Mouse (Mus musculus) thymus, postnatal 10 days (tissue): Measurements from ENCODE around the gene Sned1.
"Not testable (repeated sequence)": the region's sequence is repeated elsewhere in the genome, so short reads cannot be mapped to it uniquely, and the experiment has no call there.

Experiments used
- DNase-seq, 2 experiments: peaks; one replicate each; pipeline ENCODE4 v3.0.0; 2021; ENCODE audit warnings: low spot score in 2 of 2

Sned1 gene

DNA sequence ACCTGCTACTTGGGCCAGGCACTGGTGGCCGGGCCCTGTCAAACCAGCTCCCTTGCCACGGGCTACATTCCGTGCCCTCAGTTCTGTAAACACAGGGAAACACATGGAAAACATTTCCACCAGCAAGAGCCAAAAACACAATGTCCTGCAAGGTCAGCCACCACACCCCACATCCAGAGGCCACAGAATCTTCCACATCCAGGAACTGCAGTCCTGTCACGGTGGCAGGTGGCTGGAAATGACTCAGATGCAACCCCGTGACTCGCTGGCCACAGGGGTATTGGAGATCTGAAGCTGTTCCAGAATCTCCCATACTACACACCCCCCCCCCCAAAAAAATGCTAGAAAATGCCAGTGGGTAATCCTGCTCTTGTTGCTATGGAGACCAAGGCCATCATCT is 6.4 kb upstream of the Sned1 start:
- no peak for DNase-seq

DNA sequence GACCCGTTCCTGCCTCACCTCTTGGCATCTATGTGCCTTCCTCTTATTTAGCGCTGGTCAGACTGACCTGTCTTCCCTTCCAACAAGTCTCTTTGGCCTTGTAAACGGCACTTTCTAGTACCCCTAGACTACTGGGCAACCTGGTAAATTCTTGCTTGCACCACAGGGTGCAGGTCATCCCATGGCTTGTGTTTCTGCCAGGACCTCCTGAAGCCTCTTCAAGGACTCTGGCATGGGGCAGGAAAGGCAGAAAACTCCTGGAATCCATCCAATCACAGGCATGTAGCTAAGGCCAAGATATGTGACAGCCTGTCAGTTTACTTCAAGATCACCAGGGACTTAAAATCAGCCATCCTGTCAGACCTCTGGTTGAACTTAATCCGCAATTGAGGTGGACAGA is 6.0 kb upstream of the Sned1 start:
- no peak for DNase-seq

DNA sequence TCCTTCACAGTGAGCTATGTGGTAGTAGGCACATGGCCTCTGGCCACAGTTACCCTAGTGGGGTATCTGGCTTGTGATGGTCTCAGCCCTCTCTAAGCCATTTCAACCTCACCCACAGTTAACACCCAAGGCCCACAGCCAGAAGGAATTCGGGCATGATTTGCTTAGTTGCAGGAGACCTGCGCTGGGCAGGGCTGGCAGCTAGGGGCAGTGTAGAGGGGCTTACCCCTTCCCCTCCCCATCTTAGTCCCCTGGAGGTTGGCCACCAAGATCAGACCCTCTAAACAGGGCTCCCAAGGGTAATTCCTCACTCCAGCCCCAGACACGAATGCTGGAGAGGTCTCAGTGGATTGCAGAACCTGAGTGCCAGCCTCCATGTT is 894 bp downstream of the Sned1 start:
- DNase-seq = no peak

DNA sequence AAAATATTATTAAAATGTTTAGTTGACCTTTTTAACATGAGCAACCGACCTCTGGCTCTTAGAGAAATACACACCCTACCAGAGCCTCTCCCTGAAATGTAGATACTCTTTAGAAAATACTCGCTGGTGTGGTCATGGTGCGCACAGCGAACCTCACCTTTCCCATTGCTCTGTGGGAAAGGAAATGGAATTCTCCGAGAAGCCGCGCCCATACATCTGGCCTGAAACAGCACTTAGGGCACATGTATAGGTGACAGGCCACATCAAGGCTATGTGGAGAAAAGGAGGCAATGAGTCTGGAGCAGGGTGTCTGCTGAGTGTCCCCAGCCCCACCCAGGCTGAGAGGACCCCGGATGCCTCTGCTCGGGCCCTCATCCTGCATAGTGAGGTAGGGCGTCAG is 2.0 kb downstream of the Sned1 start:
- DNase-seq = no peak

DNA sequence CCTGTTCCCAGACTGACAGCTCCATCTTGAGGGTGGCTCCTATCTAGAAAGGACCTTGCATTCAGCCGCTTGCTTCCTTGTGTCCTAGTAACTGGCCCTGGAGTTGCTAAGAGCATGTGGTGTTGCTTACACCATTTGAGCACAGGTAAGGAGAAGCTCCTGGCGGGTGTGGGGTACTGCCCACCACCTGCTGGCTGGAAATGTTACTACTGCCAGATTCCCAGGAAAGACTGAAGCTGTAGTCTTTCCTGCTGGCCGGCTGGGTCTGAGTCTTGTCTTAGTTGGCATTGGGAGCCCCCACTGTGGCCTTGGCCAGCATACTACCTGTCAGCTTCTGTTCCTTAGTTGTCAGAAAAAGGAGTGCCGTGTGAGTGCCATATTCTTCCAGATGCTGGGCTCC is 2.6 kb downstream of the Sned1 start:
- DNase-seq = no peak

DNA sequence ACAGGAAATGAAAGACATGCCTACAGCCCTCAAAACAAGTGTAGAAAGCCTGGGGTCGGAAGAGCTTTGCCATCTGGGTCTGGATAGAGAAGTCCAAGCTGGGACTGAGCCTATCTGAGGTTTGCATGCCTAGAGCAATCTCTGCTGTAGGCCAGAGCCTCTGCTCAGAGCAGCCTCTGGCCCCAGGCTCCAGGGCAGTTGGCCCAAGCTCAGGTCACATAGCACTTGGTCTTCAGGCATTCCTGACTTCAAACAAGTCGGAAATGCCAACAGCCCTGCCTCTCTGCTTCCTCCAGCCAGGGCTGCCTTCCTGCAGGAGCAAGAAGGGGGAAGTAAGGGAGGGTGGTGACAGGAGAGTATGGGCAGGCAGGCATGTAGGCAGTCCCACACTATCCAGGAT is 10.3 kb downstream of the Sned1 start:
- no peak for DNase-seq

DNA sequence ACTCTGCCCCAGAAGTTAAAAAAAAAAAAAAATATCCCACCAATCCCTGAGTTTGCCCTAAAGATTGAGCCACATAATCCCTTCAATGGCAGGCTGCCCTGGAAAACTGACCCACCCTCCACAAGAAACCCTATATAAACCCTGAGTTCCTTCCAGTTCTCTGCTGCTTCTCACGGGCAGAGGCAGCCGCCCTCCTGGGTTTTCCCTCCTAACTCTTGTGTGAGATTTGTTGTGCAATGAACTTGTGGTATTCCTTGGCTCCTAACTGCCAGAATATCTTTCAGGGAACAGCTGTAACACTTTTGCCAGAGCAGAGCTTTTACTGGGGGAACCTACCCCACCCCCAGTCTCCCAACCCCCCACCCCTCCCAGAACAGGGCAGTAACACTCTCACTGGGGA is 16.9 kb downstream of the Sned1 start:
- DNase-seq = no peak

DNA sequence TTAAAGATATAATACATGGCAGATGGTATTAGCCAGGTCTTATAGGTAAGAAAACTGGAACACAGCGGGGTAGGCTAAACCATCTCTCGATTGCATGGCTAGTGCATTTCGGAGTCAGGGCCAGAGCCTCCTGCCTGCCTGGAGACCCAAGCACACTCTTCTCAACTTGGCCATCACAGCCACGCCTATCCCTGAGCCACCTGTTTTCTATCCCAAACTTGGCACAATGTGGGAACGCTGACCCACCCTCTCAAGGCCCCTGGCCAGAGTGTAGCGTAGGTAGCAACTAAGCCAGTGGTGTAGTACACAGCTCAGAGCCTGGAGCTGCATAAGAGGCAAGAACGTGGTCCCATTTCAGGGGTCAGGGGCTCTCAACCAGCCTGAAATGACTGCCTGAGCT is 20.1 kb downstream of the Sned1 start:
- no peak for DNase-seq

DNA sequence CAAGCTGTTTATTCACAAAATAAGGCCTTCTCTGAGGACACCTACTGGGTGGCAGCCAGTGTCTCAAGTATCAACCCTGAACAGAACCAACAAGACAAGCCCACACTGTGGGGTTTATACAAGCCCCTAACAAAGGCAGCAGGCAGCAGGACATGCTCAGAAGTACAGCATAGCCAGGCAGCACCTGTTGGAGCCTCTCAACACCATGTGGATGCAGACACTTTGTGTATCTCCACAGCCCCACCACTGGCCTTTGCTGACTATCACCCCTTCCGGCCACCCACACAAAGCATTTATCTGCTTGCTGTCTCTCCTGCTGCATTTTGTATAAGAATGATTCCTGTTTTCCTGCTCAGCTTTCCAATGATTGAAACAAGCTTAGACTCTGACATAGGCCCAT is 21.9 kb downstream of the Sned1 start:
- no peak for DNase-seq

DNA sequence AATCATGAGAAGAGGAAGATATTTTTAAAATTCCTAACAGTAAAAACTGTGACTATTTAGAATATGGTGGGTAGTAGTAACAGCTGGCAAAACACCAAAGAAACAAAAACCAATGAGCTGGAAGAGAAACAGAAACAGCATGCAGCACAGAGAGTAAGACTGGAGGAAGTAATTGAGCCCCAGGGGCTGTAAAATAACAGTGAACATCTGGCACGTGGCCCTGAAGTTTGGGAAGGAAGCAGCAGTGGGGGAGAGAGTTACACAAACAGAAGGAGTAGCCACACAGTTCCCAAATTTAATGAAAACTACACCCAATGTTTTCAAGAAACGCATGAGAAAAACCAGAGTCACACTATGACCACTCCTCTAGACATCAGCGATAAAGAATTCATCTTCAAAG is 31.6 kb downstream of the Sned1 start:
- no peak for DNase-seq

DNA sequence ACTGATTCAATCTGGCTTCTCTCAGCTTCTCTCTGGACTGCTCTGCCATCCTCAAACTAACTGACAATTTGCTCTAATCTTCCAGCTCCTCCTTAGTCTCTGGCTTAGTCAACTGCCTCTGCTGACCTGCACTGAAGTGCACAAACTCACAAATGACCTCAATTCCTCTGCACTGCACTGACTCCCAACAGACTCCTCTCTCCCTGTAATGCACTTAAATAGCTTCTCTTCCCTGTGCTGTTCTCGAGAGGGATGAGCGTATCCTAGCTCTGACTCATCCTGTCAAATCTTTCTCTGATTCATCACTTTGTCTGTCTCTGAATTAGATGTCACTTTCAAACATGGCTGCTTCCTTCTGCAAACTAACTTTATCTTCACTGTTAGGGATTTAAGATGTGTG is 32.6 kb downstream of the Sned1 start:
- no peak for DNase-seq

DNA sequence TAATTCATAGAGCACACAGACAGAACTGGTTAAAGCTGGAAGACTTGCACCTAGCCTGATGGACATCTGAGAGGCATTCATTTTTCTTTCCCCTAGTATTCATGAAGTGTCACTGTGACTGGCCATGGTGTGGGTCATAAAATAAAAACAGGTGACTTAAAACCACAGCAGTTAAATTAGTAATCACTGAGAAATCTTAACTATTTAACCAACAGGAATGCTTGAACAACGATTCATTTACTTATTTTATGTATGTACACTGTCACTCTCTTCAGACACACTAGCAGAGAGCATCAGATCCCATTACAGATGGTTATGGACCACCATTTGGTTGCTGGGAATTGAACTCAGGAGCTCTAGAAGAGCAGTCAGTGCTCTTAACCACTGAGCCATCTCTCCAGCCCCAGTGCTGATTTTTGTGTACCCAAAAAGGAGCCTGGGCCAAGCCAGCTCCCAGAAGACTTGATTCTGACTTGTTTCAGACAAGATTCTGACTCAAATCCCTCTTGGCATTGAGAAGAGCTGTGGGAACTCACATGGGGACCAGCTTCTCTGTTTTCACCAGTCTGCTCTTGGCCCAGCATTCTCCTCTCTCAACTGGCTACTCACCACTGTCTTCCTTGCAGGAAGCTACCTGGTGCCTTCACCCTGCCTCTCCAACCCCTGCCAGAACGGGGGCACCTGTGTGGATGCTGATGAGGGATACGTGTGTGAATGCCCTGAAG is 35.0 kb downstream of the Sned1 start:
- DNase-seq = no peak

DNA sequence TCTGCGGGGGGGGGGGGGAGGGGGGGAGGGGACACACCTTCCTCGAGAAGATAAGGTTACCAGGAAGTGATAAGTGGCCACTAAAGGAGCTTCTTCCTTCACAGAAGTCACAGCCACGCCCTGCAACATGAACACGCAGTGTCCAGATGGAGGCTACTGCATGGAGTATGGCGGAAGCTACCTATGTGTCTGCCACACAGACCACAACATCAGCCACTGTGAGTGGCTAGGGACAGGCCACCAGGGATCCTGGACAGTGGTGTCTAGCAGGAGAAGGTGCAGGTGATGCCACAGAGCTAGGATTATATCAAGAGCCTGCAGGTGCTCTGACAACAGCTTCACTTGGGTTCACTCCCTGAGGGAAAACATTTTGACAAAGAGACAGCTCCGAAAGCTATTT is 36.1 kb downstream of the Sned1 start:
- DNase-seq = no peak

DNA sequence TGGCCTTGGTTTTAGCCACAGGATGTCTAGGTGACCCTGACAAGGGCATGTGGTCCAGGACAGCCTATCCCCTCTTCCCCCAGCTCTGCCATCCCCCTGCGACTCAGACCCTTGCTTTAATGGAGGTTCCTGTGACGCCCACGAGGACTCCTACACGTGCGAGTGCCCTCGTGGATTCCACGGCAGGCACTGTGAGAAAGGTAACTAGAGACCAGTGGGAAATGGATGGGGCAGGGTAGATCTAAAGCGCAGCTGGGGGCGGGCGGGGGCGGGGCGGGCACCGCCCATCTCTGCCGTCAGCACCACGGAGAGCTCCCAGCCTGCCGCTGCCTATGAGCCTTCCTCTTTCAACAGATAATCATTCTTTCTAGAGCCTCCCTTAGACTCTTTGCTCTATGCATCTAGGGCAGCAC is 36.8 kb downstream of the Sned1 start:
- peak in 1 of 2 experiments; percentile 70 for DNase-seq

DNA sequence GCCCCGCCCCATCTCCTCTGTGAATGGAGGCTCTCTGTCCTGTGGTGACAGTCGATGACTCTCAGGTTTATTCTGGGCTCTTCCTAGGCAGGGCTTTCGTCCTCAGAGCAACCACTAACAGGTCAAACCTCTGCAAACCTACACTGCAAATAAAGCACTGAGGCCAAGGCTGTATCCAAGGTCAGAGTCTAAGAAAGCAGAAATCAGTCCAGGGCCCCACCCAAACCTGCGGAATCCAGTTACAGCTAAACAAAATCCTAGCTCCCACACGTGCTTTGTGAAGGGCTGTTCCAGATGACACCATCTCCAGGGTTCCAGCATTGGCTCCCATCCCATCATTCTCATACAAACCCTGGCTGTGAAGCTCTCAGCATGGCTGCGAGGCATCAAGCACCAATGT is 39.9 kb downstream of the Sned1 start:
- DNase-seq = no peak

DNA sequence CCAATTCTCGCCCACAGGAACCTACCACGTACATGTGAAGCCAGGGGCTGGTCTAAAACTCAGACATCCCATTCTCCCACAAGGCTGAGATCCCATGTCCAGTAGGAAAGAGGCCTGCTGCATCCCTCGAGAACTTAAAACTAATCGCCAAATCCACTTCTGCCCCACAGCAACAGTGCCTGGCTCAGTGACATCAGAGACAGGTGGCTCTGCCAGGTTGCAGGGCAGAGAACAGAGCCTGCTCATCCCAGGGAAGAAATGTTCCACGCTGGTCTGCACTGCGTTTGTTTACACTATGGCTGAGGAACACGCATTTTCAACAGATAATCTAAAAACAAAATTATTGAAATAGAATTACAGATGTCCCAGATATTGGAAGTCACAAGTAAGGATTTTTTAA is 41.4 kb downstream of the Sned1 start:
- DNase-seq = no peak

DNA sequence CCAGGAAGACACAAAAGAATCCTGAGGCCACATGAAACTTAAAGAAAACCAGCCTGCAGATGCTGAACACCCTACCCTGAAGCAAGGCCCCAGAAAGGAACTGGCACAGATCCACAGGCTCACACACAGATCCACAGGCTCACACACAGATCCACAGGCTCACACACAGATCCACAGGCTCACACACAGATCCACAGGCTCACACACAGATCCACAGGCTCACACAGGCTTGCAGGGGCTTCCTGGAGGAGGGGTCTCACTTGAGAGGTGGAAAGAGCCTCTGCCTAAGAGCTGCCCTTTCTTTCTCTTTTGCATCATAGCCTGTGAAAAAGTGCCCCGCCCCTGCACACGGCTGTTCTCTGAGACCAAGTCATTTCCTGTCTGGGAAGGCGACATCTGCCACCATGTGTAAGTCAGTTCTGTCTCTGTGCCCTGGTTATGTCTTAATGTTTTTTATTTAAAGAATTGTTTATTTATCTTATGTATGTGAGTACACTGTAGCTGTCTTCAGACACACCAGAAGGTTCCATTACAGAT is 54.1 kb downstream of the Sned1 start:
- DNase-seq = no peak

DNA sequence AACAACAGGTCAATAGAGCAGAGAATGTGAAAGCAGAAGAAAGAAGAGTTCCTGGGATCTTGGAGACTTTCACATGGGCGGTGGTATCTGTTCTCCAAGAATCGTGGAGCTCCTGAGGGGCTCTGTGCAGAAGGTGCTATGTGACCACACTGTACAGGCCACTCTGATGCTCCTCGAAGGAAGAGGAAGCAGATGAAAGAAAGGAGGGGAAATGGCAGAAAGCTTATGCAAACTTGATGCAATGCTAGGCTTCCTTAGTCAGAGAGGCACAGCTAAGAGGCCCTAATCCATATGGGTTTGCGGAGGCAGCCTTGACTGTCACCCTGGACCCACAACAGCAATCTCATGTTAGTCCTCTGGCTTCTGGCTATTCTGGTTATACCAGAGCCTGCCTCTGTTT is 55.3 kb downstream of the Sned1 start:
- no peak for DNase-seq

DNA sequence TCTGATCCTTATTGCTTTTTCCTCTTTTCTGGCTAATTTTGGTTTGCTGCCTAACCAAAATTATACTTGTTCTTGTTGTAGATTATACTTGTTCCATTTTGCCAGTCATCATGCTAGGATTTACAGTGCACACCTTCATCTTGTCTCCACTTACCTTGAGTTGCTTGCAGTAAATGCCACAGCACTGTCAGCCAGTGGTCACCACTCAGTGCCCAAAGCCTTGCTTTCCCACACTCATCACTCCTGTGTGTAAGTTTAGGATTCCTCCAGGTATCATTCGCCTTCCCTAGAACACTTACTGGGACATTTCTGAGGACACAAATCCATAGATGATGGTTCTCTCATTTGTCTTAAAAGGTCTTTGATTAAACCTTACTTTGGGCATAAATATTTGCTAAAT is 56.0 kb downstream of the Sned1 start:
- no peak for DNase-seq

DNA sequence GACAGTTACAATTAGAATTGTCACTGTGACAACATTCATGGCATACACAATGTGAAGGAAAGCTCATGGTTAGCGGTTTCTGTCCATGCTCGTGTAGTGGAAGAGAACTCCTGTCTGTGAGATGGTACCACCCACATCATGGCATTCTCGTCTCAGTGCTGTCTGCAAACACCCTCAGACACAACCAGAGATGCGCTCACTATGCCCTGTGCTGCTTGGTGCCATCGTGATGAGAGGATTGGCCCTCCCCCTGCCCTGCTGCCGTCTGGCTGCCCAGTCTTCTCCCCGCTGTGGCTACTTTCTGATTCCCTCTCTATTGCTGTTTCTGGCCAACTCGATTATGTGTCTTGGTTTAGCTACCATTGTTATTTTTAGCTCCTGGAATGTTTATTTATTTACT is 56.4 kb downstream of the Sned1 start:
- DNase-seq = no peak

DNA sequence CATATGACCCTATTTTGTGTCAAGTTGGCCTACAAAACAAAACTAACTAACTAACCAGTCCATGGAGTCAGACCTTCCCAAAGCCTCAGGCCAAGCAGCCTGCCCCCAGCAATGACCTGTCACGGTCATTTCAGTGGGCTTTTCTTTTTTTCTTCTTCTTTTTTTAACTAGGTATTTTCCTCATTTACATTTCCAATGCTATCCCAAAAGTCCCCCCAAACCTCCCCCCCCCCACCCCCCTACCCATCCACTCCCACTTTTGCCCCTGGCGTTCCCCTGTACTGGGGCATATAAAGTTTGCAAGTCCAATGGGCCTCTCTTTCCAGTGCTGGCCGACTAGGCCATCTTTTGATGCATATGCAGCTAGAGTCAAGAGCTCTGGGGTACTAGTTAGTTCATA is 58.9 kb downstream of the Sned1 start:
- DNase-seq = not testable (repeated sequence)

DNA sequence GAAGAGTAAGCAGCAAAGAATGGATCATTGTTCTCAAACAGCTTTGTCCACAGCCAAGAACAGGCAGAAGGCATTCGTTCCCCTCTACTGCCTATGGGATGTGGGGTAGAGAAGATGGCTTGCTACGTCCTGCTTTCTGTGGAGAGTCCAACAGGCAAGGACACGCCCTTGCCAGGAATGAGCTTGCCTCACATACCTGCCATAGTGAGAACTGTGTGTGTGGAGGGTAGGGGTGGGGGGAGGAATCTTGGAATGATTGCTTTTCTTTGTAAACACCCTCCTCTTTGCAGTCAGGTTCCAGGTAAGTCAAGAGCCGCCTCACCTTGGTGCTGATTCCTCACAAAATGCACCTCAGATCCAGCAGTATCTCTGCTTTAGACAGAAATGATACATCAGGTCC is 64.2 kb downstream of the Sned1 start:
- DNase-seq = no peak

DNA sequence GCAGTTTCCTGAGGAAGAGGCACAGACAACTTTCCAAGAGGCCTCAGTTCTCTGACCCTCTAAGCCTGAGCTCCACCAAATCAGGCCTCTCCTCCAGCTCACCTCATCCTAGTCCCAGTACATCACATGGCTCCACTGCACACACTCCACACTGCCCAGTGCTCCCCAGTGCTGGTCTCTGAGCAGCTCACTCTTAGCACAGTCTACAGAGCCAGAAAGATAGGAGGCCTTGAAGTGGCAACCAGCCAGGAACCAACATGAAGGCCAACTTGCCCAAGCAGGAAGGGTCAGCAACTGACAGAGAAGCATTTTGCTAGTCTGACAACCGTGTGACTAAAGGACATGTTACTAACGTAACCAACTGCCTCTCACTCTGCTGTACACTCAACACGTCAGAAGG is 64.9 kb downstream of the Sned1 start:
- DNase-seq = no peak
